Mouse (Mus musculus) lung, postnatal 36 days (tissue): ENCODE measurements around the gene Mill1.
"Not testable (repeated sequence)": the region's sequence is repeated elsewhere in the genome, so short reads cannot be mapped to it uniquely, and the experiment has no call there.

Source experiments
- DNase-seq: peaks from one replicate; pipeline ENCODE4 v3.0.0; 2022; ENCODE audit warnings: mixed read lengths

The Mill1 gene

DNA sequence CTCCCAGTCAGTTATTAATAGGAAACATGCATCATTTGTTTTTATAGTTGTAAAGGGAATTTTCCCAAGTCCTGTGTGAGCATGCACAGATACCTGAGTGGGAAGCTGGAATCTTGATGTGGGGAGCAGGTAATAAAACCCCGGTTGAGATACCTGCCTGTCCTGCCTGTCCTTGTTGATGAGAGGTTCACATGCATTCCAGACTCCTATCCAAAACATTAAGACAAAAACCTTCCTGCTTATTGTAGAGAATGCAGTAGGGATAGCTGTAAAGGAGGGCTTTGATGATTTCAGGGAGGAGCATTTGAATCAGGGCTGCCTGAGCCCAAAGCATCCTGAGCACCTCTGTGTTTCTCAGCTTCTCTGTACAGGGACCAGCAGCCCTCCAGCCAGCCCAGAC, at the start of gene Mill1:
TSS of gene Mill1 (plus strand) at position 301 of the 400 bp plus-strand sequence.
- DNase-seq: no peak

DNA sequence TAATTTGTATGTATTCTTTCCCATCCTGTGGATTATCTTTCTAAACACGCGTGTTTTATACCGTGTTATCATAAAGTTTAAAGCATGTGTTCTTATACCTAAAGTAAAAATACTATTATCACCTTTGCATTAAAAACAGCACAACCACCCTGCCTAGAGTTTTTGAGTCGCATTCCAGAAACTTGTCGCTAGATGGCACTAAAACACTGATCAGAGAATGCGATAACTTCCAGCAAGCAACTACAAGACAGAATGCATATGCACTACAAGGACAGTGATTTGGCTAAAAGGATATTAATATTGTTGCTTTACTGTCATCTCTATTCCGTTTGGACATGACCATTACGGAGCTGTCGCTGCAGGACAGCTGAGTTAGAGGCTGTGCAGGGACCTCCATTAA, 34.2 kb upstream of the Mill1 start:
- DNase-seq: no peak

DNA sequence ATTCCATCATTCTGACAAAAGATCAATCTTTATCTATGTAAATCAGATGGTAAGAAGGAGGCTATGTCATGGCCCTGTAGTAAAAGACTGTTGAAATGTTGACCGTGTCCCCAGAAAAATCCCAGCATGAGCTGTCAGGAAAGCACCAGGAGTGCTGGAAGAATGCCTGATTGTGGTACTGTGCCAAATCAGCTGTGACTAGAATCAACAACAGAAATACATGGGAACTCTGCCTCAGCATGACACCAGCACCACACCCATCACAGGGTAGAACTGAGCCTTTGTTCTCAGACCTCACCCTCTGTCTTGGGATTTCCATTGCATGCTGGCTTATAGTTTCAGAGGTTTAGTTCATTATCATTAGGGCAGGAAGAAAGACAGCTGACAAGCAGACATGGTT, 30.4 kb upstream of the Mill1 start:
- no peak for DNase-seq

DNA sequence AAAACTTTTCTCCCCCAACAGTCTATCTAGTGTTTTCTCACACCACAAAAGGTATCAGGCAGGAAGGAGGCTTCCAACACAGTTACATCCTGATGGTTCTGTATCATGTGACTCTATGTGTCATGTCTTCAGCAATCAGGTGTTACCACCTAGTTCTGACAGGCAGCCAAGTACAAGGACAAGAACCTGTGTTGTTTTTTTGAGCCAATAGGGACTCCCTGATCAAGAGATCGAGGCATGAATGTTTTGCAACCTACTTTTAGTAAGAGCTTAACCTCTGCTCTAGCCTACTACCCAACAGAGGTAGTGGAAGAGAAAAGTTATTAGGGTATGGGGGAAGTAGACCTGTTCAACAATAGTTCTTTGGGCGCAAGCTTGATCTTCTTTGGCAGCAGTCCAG, 6.6 kb upstream of the Mill1 start:
- DNase-seq: no peak

DNA sequence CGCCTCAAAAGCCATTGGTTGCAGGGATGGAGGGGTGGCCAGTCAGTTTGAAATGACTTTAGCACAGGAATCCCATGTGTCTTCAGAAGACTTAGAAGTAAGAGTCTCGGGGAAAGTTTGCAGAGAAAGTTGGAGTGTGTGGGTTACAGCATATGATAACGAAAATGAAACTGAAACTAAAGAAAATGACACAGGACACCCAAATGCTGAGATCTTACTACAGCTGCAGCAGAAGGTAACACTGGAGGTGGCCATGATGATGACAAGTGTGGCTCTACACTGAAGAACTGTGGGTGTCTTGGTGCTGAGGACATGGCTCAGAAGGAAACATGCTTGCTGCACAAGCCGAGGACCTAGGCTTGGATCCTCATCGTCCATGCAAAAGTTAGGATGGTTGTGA, 3.9 kb upstream of the Mill1 start:
- DNase-seq: no peak

DNA sequence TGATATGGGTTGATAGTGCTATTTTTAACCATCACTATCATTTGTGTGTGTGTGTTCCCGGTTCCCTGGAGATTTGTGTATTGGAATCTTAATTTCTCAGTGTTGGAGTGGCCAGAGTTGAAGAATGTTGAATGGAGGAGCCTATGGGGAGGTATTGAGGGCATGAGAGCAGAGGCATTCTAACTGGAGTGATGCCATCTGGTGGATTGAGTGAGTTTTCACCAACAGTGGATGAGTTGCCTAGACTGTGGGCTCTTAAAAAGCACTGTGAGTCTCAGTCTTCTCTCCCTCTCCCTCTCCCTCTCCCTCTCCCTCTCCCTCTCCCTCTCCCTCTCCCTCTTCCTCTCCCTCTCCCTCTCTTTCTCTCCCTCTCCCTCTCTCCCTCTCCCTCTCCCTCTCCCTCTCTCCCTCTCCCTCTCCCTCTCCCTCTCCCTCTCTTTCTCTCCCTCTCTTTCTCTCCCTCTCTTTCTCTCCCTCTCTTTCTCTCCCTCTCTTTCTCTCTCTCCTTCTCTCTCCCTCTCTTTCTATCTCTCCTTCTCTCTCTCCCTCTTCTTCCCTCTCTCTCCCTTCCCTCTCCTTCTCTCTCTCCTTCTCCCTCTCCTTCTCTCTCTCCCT, 1.1 kb upstream of the Mill1 start:
- not testable (repeated sequence) for DNase-seq

DNA sequence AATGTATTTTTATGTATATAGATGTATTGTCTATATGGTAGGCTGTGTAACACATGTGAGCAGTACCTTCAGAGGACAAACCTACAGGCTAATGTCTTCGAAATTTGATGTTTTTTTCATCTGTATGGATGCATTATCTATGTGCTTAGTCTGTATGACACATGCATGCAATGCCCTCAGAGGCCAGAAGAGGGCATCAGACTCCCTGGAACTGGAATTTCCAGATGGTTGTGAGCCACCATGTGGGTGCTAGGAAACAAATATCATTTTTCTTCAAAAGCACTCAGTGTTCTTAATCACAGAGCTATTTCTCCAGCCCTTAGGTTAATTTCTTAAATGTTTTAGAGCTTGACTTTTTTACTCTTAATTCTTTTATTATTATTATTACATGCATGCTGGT, 15.1 kb downstream of the Mill1 start:
- DNase-seq: no peak

DNA sequence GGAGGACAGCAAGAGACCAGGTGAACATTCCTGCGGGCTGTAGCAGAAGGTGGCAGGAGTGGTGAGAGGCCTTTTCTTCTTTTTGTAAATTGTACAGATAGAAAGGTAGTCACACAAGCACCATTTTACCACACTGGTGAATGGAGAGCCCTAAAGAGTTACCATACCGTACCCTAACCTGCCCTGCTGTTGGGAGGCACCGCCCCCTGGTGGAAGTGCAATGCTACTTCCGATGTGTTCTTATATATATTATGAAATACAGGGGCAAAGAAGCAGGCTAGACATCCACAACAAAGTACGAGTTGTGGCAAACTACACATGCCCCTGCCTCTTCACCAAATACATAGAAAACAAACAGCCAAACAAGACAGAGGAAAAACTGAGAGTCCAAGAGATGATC, 19.9 kb downstream of the Mill1 start:
- no peak for DNase-seq
